Mouse (Mus musculus) layer of hippocampus, postnatal 10 days (tissue): ENCODE measurements around the gene B2m. TPM values are rescaled to one million over a fixed set of nuclear protein-coding genes. Genes with fewer than 3 reads are reported as not detected.
A peak's percentile ranks its signal among the peaks of the same experiment; 100 is the strongest.

ENCODE experiments used
- DNase-seq, 2 experiments: peaks; one replicate each; pipeline ENCODE4 v3.0.0; 2021; ENCODE audit warnings: low spot score in 2 of 2
- total RNA-seq, 2 experiments: library from RNA; stranded (reverse); gene quantifications; 2 replicates each; pipeline ENCODE4 v1.2.3; 2021

Gene B2m
- total RNA-seq, 2 experiments from 2014 or later, result 71.5 to 82.4 TPM

DNA sequence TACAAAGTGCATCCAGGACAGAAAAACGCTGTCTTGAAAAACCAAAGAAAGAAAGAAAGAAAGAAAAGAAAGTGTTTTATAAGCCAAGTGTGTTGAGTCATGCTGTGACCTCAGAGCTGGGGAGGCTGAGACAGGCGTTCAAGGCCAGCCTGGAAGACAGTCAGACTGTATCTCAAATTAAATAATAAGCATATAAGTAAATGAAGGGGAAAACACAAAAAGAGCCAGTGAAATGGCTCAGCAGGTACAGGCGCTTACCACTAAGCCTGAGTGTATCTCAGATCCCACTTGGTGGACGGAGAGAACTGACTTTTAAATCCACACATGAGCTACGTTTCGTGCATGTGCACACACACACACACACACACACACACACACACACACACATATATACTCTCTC lies 1.8 kb downstream of the B2m start:
- DNase-seq, result no peak

DNA sequence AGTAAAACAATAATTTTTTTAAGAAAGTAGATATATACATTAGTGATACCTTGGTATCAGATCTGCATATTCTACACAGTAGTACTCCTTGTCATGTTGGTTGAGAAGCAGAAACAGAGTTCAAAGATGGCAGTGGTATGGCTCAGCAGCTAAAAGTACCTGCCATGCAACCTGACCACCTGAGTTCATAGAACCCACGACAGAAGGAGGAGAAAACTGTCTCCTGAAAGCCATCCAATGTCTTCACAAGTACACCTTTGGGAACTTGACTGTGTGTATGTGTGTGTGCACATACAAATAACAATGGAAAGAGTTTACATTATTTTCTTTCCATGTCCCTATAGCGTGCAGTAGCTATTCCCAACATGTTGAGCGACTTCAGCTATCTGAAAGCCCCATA lies 2.2 kb downstream of the B2m start:
- DNase-seq, result no peak

DNA sequence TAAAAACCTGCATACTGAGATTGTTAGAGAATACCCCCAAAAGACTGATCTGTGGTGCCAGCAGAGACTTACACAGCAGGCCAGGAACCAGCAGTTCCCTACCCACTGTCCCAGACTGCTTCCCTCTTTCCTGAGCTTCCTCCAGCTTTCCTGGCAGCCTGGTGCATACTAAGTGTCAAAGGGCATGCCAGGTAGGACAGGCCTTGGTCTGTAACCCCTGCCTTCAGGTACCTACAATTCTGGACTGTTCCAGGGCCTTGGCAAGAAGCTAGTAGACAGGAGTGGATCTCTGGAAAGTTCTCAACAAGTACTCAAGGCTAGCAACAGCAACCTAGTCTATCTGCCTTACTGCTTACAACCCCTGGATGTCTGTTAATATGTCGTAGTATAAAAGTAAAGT lies 3.7 kb downstream of the B2m start:
- DNase-seq, result no peak

GRCm38 (mm10) chr2:122152850-122153249 lies 5.4 kb downstream of the B2m start:
- no peak for DNase-seq

- no peak for DNase-seq
Measured at GRCm38 (mm10) chr2:122153681-122154365, 6.3 kb downstream of the B2m start.

- DNase-seq, result no peak
Measured at GRCm38 (mm10) chr2:122154479-122154878, 7.0 kb downstream of the B2m start.

GRCm38 (mm10) chr2:122155292-122155691 lies 7.8 kb downstream of the B2m start:
- no peak for DNase-seq

DNA sequence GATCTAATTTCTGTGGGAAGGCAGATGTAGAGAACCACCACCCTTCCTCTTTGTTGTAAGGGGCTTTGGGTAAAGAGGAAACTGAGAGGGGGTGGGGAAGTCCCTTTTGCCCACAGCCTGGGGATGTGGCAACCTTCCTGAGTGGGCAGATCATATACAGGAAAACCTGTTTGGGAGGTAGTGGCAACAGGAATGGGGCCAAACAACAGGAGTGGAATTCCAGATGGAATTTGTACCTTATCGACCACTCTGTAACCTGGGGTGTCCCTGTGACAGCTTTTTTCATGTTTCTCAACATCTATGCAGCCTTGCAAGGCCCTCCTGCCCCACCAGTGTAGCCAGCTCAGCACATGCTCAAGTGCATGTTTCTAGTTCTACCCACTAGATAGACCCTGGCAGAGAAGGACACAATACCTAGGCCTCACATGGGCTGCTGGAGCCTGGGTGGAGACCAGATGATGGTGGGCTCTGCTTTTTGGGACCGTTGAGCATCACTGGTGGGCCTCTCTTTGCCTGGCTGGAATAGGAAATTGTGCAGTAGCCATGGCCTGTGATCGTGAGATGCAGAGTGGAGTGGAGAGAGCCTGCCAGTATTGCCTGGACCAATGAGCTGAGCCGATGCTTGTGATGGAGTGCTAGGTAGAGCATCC lies 8.7 kb downstream of the B2m start:
- DNase-seq, result no peak

DNA sequence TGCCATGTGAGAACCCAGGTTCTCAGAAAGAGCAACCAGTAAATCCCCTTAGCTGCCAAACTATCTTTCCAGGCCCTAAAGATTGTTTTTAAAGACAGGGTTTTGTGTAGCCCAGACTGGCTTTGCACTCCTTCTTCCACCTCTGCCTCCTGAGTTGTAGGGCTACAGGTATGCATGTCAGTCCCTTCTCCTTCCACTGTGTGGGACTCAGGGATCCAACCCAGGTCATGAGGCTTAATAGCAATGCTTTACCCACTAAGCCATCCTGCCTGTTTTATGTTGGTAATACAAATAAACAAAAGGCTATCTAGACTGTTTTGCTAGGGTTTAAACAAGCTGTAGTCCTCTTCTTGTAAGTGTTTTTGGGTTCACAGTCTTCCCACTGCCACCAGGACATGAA lies 10.1 kb downstream of the B2m start:
- no peak for DNase-seq

DNA sequence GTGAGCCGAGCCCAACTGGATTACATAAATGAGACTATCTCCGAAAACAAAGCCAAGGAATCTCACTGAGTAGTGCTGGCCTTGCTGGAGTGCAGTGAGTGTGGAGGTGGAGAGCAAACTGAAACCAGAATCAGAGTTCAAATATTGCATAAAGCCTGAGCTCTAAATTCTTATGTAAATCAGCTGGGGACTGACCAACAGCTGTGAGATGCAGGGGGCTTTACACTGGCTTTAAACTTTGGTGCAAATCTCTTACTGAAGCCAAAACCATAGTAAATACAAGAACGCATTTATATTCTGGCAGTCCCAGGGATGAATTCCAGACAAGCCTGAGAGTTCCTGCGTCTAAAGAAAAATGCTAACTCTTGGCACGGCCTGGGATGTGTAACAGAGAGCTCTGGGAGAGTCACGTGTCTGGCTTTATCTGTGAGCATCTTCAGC lies 10.9 kb downstream of the B2m start:
- DNase-seq, result no peak

DNA sequence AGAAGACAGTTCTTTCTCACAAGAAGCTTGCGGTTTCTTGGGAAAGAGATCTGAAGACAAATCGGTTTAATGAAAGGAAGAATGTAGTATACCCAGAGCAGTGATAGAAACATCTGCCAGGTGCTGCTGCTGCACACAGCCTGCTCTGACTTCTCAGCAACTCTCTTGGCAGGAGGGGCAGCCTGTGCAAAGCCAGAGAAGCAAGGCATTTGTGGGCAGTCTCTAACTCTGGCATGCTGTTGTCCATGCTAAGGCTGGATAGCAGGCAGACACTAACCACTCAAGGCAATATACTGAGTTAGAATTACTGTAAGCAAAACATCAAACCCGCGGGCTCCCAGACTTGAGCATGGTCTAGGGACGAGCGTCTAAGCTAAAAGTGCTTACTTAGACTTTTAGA lies 12.2 kb downstream of the B2m start:
- no peak for DNase-seq

GRCm38 (mm10) chr2:122160680-122161079 lies 13.2 kb downstream of the B2m start, which contains the start of gene Trim69:
Gene Trim69 (plus strand): TSS chr2:122160700.
- peak; percentile 87 to 88 for DNase-seq

GRCm38 (mm10) chr2:122161542-122161941 lies 14.1 kb downstream of the B2m start:
- DNase-seq, result no peak

DNA sequence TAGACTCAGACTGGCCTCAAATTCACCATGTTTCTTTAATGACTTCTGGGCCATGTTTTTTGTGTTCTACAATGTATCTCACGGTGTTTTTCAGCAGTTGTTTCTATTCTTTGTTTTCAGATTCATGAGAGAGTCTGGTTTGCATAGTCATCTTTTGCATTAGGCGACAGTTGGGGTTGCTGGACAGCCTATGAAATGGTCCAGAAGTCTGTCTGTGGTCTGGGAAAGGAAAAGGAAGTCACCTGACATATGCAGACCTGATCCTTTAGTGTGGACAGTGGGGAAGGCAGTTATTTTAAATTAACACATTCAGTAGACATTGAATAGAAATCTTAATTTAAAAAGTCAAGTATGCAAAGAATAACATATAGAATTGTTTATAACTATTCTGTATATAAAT lies 15.0 kb downstream of the B2m start:
- no peak for DNase-seq

GRCm38 (mm10) chr2:122163430-122164195 lies 16.1 kb downstream of the B2m start:
- DNase-seq, result no peak

- DNase-seq, result no peak
Measured at GRCm38 (mm10) chr2:122164293-122164692, 16.8 kb downstream of the B2m start.

DNA sequence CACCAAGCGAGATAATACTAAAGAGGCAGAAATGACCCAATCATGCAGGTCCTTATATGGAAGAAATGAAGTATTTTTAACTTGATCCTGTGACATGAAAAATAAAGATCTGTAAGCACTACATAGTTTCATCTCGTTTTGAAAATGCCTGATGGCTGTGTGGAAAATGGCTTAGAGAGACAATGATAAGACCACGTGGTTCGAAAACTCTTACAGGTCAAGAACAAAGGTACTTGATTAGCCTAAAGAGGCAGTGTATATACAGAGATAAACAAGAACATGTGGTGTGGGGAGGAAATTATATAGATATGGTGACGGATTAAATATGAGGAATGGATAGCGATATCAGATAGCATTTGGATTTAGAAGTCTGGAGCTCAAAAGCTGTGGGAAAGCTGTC lies 23.8 kb downstream of the B2m start:
- DNase-seq, result no peak

DNA sequence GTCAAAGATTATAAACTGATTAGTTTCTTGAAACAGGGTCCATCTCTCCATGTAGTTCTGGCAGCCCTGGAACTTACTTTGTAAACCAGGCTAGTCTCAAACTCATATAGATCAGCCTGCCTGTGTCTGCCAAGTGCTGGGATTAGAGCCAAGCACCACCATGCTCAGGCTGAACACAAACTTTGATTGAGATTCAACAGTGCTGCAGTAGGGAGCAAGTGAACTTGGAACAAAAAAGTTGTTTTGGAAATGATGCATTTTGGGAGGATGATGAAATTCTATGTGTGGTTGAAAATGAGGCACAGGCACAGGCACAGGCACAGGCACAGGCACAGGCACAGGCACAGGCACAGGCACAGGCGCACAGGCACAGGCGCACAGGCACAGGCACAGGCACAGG lies 24.7 kb downstream of the B2m start:
- no peak for DNase-seq

- no peak for DNase-seq
Measured at GRCm38 (mm10) chr2:122180051-122180822, 32.8 kb downstream of the B2m start.

DNA sequence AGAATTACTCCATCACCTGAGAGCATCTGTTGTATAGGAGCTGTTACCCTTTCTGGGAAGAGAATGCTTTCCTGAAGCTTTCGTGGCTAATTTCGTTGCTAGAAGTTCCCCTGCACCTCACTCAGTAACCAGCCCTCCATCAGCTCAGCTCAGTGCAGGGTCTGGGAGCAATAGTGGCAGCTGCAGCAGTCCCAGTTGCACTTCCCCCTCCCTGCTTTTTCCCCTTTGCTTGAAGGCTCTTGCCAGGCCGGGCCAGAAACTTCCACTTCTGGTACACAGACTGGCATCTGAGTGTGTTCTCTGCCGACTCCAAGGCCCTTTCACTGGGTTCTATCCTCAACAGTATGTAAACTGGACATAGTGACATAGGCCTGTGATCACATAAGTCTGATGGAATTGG lies 37.6 kb downstream of the B2m start:
- DNase-seq, result no peak

- DNase-seq, result no peak
Measured at GRCm38 (mm10) chr2:122186106-122186505, 38.6 kb downstream of the B2m start, which contains the start of the genes Patl2 and Terb2. Gene Patl2 (minus strand): TSS chr2:122186189. Gene Terb2 (plus strand): TSS chr2:122186272.
